Mouse (Mus musculus) right cerebral cortex, postnatal 10 days (tissue): Measurements from ENCODE around the gene Pkd2.
"Not testable (repeated sequence)": the region's sequence is repeated elsewhere in the genome, so short reads cannot be mapped to it uniquely, and the experiment has no call there.

Source experiments
- DNase-seq, 2 experiments: peaks; one replicate each; pipeline ENCODE4 v3.0.0; 2021; ENCODE audit warnings: low spot score in 2 of 2

The Pkd2 gene

GRCm38 (mm10) chr5:104458832-104459705 is at the start of gene Pkd2:
Gene Pkd2 (plus strand): TSS chr5:104459450.
- peak; percentile 76 to 80 for DNase-seq

GRCm38 (mm10) chr5:104415999-104416398 is 43.3 kb upstream of the Pkd2 start:
- DNase-seq, result no peak

GRCm38 (mm10) chr5:104417028-104417427 is 42.2 kb upstream of the Pkd2 start:
- no peak for DNase-seq

GRCm38 (mm10) chr5:104417721-104418120 is 41.5 kb upstream of the Pkd2 start:
- no peak for DNase-seq

- no peak for DNase-seq
Observed at GRCm38 (mm10) chr5:104422039-104422438, 37.2 kb upstream of the Pkd2 start.

GRCm38 (mm10) chr5:104423861-104424260 is 35.4 kb upstream of the Pkd2 start:
- no peak for DNase-seq

GRCm38 (mm10) chr5:104425949-104426348 is 33.3 kb upstream of the Pkd2 start:
- DNase-seq, result no peak

GRCm38 (mm10) chr5:104432886-104433285 is 26.4 kb upstream of the Pkd2 start:
- DNase-seq, result peak; percentile 27 to 37

- no peak for DNase-seq
Observed at GRCm38 (mm10) chr5:104433968-104434565, 25.2 kb upstream of the Pkd2 start.

- DNase-seq, result no peak
Observed at GRCm38 (mm10) chr5:104434835-104435301, 24.4 kb upstream of the Pkd2 start, which contains the start of gene Spp1. Gene Spp1 (plus strand): TSS chr5:104435118.

- no peak for DNase-seq
Observed at GRCm38 (mm10) chr5:104436406-104437076, 22.7 kb upstream of the Pkd2 start.

- DNase-seq, result no peak
Observed at GRCm38 (mm10) chr5:104442396-104442795, 16.9 kb upstream of the Pkd2 start.

- DNase-seq, result no peak
Observed at GRCm38 (mm10) chr5:104442850-104443249, 16.4 kb upstream of the Pkd2 start.

GRCm38 (mm10) chr5:104446156-104446555 is 13.1 kb upstream of the Pkd2 start:
- peak; percentile 82 to 86 for DNase-seq

- not testable (repeated sequence) for DNase-seq
Observed at GRCm38 (mm10) chr5:104448346-104448745, 10.9 kb upstream of the Pkd2 start.

GRCm38 (mm10) chr5:104449491-104449890 is 9.8 kb upstream of the Pkd2 start:
- DNase-seq, result no peak

GRCm38 (mm10) chr5:104453075-104453474 is 6.2 kb upstream of the Pkd2 start:
- no peak for DNase-seq

- DNase-seq, result peak in 1 of 2 experiments; percentile 56
Observed at GRCm38 (mm10) chr5:104454564-104454963, 4.7 kb upstream of the Pkd2 start.

- peak; percentile 81 to 83 for DNase-seq
Observed at GRCm38 (mm10) chr5:104459706-104460455, 631 bp downstream of the Pkd2 start.

- no peak for DNase-seq
Observed at GRCm38 (mm10) chr5:104460456-104460838, 1.2 kb downstream of the Pkd2 start.

GRCm38 (mm10) chr5:104460856-104461255 is 1.6 kb downstream of the Pkd2 start:
- no peak for DNase-seq

- DNase-seq, result no peak
Observed at GRCm38 (mm10) chr5:104465279-104465678, 6.0 kb downstream of the Pkd2 start.
